Mouse (Mus musculus) adipocyte (in vitro differentiated cells): ENCODE data around the gene Alg3.

Source experiments
- DNase-seq: peaks from one replicate; pipeline ENCODE4 v3.0.0-alpha.2; 2016; ENCODE audit warnings: low spot score

Gene Alg3

DNA sequence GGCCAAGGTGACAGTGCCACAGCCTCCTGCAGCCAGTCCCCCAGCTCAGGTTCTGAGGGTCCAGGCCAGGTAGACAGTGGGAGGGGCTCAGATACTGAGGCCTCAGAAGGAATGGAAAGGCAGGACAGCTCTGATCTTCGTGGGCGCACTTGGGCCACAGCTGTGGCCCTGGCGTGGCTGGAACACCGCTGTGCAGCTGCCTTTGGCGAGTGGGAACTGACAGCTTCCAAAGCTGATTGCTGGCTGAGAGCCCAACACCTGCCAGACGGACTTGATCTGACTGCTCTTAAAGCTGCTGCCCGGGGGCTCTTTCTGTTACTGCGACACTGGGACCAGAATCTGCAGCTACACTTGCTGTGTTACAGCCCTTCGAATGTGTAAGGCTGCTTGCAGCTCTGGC lies 6.8 kb downstream of the Alg3 start:
- DNase-seq: no peak

GRCm38 (mm10) chr16:20600511-20600910 lies 11.0 kb downstream of the Alg3 start:
- no peak for DNase-seq

DNA sequence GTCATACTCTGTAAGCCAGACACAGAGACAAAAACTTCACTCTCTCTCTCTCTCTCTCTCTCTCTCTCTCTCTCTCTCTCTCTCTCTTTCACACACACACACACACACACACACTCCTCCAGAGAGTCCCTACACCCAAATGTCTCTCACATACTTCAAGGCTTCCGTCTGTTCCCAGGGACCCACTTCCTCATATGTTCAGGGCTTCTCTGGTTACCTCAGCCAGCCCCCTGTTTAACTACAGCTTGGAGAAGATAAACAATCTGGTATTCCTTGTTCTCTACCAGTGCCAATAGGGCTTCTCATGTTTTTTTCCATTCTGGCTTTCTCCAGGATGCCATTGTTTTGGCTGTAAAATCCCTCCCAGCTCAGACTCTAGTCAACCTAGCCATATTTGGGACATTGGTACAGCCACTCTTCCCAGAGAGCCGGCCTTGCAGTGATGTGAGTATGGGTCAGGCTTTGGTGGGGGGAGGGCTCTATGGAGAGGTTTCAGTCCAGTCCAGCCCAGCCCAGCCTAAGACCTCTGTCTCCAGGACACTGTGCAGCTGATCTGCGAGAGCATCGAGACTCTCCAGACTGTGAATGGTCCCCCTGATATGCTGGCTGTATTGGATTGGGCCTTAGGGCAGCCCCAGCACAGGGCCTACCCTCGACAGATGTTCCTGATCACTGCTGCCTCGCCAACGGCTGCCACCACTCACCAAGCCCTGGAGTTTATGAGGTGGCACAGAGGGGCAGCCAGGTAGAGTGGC lies 14.7 kb downstream of the Alg3 start:
- no peak for DNase-seq

GRCm38 (mm10) chr16:20595737-20596136 lies 15.8 kb downstream of the Alg3 start:
- DNase-seq: no peak

- no peak for DNase-seq
These were observed 16.4 kb downstream of the Alg3 start for GRCm38 (mm10) chr16:20595060-20595673.

GRCm38 (mm10) chr16:20591076-20591705 lies 20.3 kb downstream of the Alg3 start:
- no peak for DNase-seq

DNA sequence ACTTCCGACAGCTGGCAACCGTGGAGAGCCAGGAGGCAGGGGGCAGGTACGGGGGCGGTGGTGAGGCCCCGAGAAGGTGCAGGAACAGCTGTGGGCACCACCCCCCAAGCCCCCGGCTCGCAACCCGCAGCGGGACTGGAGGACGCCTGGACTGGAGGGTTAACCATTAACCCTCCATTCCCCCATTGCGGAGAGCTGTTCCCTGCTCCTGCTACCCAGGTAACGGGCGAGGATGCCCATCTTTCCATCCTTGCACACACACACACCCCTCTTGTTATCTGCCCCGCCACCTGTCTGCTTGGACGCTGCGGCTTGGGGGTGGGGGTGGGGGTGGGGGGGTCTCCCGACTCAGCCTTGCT lies 20.9 kb downstream of the Alg3 start:
- DNase-seq: no peak

- DNase-seq: no peak
These were observed 21.4 kb downstream of the Alg3 start for GRCm38 (mm10) chr16:20589939-20590679.

DNA sequence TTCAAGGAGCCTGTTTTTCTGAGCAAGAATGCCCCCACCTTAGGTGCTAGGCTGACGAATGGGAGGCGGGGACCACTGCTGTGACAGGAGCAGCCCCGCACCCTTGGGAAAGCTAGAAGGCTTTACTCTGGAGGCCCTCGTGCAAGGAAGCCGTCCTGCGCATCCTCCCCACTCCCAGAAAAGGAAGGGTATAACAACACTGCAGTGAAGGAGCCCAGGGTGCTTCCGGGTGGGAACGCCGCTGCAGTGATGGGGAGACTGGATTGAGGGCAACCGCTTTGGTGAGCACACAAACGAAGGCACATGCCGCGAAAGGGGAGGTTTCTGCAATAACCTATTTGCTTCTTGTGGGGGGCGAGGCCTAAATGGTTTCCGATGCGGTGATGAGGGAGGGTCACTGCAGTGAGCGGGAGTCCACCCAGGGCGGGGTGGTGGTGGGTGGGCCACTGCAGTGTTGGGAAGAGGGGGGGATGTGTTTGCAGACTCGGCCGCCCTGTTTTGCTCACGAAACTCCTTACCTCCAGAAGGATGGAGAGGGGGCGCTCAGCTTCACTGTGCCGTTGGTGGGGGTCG lies 22.1 kb downstream of the Alg3 start, which contains the start of gene Vwa5b2:
TSS of gene Vwa5b2 (plus strand) at position 106 of the 573 bp plus-strand sequence.
- DNase-seq: no peak

DNA sequence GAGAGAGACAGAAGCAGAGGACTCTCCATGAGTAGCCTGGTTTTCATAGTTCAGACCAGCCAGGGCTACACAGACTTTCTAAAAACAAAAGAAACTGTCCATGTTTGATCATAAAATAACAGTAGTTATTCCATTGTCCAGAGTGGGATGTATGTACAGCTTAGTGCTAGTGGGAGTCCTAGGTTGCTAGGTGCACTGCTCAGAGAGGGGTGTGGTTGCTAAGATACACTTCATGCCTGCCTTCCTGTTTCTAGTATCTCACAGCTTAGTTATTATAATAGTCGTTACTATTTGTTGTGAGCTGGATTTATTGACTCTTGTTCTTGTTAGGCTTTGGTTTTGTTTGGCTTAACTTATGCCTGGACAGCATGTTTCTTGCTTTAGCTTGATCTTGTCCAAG lies 46.5 kb downstream of the Alg3 start:
- DNase-seq: no peak

GRCm38 (mm10) chr16:20557381-20557780 lies 54.2 kb downstream of the Alg3 start:
- no peak for DNase-seq
